Mouse (Mus musculus) embryonic fibroblast, embryonic 13.5 days (primary cell): ENCODE measurements around the gene N4bp2l1. TPM values are rescaled to one million over a fixed set of nuclear protein-coding genes. Genes with fewer than 3 reads are reported as not detected.
A peak's percentile ranks its signal among the peaks of the same experiment; 100 is the strongest.

Source experiments
- H3K27ac ChIP-seq: 2 replicates; pipeline ENCODE4 v1.5.1; 2012; ENCODE audit warnings: low read length, control low read depth, inconsistent platforms; ENCODE audit not compliant: insufficient read depth
- H3K4me1 ChIP-seq: 2 replicates; pipeline ENCODE4 v1.6.1; 2011; ENCODE audit warnings: low read length; ENCODE audit not compliant: control insufficient read depth, insufficient read depth
- H3K4me3 ChIP-seq: 2 replicates; pipeline ENCODE4 v1.5.1; 2011; ENCODE audit warnings: mild to moderate bottlenecking, control low read depth, low read length; ENCODE audit not compliant: insufficient read depth
- CTCF ChIP-seq: IDR thresholded peaks from 2 replicates; pipeline ENCODE4 v1.5.1; 2011; ENCODE audit warnings: mild to moderate bottlenecking, control low read depth, low read length, moderate library complexity, borderline replicate concordance; ENCODE audit not compliant: insufficient read depth
- POLR2A ChIP-seq: IDR thresholded peaks from 2 replicates; pipeline ENCODE4 v1.6.1; 2011; ENCODE audit warnings: low read depth, mild to moderate bottlenecking, control low read depth, low read length, moderate library complexity
- polyA plus RNA-seq: library from polyadenylated mRNA; stranded (reverse); fragments of >200 nt; gene quantifications from 2 replicates; pipeline ENCODE4 v1.2.4, GENCODE M21; 2011; ENCODE audit warnings: low read depth; ENCODE audit not compliant: missing spikeins, insufficient read length

N4bp2l1 gene
- polyA plus RNA-seq, 1 experiment: 0.86 TPM

DNA sequence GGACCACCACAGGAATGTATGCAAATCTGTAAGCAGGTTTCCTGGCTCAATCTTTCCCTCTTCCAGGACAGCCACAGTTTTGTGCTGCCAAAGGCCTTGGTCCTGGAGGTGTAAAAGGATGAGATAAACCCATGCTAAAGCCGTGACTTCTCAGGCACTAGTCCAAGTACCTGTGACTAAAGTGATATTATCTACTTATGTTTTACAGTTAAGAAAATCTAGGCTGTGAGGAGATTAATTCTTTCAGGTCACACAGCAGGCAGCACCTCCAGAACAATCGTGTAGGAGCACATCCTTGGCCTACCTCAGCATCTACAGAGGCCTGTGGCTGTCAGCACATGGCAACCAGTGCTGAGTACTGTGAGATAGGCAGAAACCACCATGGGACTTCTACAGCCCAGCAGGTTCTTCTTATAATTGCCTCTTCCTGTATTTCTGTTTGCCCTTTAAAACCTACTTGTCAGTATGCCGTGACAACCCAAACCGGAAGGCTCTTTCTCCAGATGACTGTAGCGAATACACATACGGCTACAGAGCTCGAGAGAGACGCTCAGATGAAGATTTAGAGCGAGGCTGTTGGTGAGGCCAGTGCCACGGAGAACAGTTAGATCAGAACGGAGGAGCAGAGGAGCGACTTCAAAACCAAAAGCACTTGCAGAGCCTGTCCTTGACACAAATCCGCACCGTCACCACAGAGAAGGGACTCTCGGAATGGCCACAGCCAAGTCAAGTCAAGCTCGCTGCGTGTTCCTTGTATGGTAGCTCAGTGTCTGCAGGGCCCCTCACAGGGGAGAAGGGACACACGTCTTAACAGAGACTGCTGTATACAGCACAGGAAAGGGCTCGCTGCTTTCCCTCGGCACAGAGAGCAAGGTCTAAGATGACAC is 3.8 kb upstream of the N4bp2l1 start:
- no peak for TF ChIP-seq CTCF
- TF ChIP-seq POLR2A: no peak

DNA sequence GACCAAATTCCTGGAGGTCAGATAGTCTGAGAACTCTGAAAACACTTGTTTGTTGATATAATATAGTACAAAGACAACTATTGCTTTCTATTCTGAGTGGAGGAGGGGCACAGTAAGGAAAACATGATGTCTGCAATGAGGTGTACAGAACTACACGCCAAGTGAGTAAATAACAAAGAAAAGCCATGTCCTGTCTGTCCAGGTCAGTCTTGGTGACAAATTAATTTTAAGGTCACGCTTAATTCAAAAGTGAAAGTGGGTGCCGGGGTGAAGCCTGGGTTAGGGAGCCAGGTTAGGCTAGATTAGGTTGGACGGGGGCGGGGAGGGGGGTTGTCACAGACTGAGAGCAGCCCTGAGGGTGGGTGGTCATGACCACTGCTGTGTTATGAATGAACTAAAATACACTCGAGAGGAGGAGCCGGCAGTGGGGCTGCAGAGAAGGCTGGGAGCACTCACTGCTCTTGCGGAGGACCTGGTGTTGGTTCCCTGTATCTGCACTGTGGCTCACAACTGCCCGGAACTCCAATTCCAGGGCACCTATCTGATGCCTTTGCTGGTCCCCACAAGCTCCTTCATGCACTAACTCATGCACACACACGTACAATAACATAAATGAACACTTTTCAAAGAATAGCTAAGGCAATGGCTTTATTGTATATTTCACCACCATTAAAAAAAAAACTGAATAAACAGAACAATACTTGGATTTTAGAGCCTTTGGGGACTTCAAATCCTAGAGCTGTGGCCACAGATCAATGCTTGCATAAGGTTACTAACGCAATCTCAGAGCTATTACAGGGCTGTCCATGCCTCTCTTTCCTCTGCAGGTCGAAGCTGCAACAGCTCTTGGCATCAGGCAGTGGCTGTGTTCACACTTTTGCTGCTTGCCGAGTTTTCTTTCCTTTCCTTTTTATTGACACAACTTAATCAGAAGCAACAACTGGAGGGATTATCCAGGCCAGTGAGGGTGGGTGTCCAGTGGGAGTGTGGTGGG is 2.6 kb upstream of the N4bp2l1 start:
- TF ChIP-seq POLR2A: no peak
- no peak for TF ChIP-seq CTCF
- Histone ChIP-seq H3K4me1 (no peaks in the 10 kb centered on the region), H3K4me3 (no peak overlapping the region), H3K27ac (no peak overlapping the region)

More for the DNA sequence above, 3.8 kb upstream of the N4bp2l1 start:
- Histone ChIP-seq H3K4me3 (no peak overlapping the region), H3K4me1 (no peaks in the 10 kb centered on the region), H3K27ac (no peak overlapping the region)

DNA sequence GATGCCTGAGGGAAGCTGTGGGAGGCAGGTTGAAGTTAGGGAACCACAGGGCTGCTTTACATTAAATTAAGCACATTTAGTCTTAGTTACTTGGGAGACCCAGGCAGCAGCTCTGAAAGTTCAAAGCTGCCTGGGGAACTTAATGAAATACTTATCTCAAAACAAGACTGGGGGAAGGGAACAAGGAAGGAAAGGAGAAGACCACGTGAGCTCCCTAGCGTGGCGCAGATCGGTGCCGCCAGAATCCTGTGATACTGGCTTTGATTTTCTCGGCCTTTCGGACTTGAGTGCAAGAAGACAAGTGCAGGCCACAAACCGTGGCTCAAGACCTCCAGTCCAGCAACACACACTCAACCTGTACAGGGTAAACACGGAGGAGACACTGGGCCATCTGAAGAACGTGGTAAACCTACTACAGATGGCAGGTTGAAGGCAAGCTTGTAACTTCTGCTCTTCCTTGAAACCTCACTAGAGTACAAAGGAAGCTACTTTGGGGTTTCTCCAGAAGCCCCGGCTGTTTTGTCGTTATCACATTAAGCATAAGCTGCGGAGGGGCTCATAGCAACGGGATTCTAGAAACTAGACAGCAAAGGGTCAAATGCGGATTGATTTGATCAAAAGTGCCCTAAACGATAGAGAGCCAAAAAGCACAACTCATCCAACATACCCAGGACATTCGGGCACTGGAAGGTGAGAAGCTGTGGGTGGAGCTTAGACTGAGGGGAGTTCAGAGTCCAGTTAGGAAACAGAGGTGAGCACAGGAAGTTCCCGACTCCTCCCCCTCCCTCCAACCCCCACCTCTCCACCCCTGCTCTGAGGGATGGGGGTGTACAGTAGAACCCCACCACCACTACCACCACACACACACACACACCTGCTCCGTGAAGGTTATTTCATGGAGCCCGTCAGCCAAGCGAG is 1.5 kb upstream of the N4bp2l1 start:
- H3K27ac ChIP-seq: no peak overlapping the region
- no peaks in the 10 kb centered on the region for H3K4me1 ChIP-seq
- H3K4me3 ChIP-seq: no peak overlapping the region
- TF ChIP-seq POLR2A: no peak
- no peak for TF ChIP-seq CTCF

DNA sequence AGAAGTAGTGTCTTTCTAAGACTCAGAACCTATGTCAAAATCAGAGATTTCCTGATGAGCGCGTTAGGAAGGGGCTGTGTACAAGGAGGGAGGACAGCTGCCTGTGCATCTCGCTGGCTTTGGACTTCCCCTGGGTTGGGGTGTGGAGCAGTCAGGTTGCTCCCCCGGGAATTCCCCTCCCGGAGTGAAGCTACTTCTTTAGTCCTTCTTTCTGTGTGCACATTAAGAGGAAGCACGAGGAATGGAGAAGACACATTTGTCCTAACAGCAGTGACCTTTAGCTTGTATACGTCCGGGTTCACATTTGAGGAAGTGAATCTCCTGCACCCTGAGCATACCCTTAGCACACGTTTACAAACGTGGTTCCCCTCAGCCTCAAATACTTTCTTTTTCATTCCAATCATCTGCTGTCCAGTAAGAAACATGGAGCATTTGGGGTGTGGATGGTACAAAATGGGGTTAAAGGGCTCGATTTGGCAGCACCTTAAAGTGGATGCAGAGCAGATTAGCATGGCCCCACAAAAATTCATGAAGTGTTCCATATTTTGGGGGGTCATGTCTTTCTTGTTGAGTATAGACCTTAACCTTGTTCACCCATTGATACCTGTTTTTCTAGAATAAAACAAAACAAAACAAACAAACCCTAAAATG is 1.5 kb downstream of the N4bp2l1 start:
- no peak for TF ChIP-seq CTCF
- TF ChIP-seq POLR2A: no peak
- H3K27ac ChIP-seq: no peak overlapping the region
- H3K4me3 ChIP-seq: no peak overlapping the region; the same call in 1 of the 2 replicates
- H3K4me1 ChIP-seq: no peaks in the 10 kb centered on the region

DNA sequence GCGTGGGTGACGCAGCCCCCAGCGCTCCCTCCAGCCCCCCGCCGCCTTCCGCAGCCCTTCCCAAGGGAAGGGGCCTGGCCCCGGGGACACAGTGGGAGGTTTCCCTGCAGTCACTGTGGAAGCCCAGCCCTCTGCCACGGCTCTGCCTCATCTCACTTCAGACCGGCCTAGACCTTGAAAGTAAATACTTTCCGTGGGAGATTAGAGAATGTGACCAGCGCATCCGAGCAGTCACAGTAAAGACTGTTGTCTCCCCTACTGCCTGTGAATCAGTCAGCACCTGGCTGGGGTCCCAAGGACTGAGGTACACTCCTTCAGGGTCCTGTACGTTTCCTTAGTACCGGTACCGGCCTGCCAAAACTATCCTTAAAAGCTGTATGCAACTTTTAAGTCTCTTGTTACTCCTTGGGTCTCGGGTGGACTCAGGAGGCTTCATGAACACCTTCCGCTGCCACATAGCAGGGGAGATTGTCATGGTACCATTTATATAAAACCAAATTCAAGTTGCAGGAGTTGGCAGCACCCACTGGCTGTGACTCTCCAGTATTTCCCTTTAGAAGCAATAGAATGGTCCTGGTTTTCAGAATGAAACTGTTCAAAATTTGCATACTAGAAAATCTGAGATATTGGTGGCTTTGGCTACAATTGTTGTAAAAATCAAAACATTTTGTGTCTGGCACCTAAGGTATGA is 2.2 kb downstream of the N4bp2l1 start:
- H3K4me1 ChIP-seq: no peaks in the 10 kb centered on the region
- TF ChIP-seq CTCF (no peak), POLR2A (no peak)
- H3K27ac ChIP-seq: no peak overlapping the region
- peak overlapping the region; percentile 66 for H3K4me3 ChIP-seq

DNA sequence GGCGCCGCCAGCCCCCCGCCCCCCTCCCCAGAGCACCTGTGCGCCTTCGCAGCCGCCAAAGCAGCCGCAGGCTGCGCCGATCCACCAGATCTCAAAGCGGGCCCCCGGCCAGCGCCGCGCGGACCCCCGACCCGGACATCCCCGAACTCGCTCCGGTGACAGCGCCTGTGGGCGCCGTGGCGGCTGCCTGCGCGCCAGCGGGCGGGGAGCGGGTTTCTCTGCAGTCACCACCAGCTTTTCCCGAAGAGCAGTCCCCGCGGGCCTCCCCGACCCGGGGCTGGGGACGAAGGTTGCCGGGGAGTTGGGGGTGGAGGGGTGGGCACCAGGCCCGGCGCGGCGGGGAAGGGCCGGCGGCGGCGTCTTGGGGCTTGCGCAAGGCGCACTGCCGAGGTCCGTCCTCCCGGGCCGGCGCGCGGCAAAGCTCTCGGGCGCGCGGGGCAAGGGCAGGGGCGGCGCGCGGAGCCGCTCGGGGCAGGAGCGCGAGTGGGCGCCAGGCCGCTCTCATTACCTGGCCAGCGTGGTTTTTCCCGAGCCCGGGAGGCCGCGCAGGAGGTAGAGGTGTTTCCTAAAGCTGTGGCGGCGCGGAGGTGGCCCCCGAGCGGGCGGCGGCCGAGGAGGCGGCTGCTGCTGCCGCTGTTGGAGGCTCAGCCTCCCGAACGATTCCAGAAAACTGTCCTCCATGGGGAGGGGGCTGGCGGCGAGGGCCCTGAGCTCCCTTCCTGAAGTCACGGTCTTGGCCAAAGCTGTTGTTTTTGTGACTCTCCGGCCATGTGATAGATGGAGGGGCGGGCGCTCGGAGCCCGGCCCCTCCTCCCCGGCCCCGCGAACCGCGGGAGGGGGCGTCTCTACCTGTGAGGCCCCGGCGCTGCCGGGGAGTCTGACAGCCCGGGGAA is 3.0 kb downstream of the N4bp2l1 start:
- peak overlapping the region; percentile 66 for H3K4me3 ChIP-seq
- H3K27ac ChIP-seq: no peak overlapping the region
- TF ChIP-seq CTCF (no peak), POLR2A (no peak)
- H3K4me1 ChIP-seq: no peaks in the 10 kb centered on the region

DNA sequence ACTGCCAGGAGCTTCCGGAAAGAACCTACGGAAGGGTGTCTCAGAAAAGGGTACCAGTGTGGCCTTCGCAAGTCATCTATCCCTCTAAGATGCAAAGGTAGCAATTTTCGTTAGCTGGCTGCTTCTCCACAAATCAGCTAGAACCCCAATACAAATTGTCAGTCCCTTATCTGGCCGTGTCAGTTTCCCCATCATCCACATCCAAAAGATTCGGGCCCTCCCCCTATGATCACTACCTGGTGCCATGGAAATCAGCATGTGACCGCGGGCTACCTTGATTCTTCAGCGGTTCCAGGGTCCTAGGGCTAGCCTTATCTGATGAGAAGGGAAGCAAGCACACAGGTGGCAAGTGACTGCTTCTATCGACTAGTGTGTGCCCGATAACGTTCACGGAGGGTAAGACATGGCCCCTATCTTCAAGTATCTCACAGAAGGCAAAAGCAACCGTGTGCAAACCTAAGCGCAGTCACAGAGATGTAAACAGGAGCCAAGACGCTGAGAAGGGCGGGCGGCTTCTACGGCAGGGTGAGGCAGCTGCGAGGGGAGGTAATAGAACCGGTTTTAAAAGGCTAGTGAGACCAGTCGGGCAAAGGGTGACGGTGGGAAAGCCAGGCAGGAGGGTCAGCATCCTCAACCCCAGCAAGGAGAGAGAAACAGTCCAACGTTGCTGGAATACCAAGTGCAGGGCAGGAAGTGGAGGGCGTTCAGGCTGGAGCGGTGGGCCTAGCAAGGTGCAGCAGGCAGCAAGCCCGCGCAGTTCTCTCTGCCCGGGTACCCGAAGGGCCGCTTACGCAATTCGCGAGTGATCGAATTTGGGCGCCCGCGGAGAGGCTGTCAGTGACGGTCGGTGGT is 3.9 kb downstream of the N4bp2l1 start:
- TF ChIP-seq CTCF: no peak
- TF ChIP-seq POLR2A: no peak
- Histone ChIP-seq H3K27ac (no peak overlapping the region), H3K4me3 (peak overlapping the region; percentile 66)

More for the DNA sequence above, 3.9 kb downstream of the N4bp2l1 start:
- H3K4me1 ChIP-seq: no peaks in the 10 kb centered on the region
